Mouse (Mus musculus) brown adipose tissue, adult 24 weeks (tissue): ENCODE results near the gene Nemf. TPM values are rescaled to one million over a fixed set of nuclear protein-coding genes. Genes with fewer than 3 reads are reported as not detected.

Experiments used
- H3K27ac ChIP-seq: fragments of 200-500 bp; replicated peaks from 2 replicates; pipeline ENCODE4 v1.5.1; 2012; ENCODE audit warnings: low read depth, mild to moderate bottlenecking, low read length
- H3K4me1 ChIP-seq: fragments of 200-500 bp; 2 replicates; pipeline ENCODE4 v1.6.1; 2012; ENCODE audit warnings: low read length, mixed read lengths; ENCODE audit not compliant: control insufficient read depth, insufficient read depth, insufficient read length
- H3K4me3 ChIP-seq: fragments of 200-500 bp; 2 replicates; pipeline ENCODE4 v1.5.1; 2012; ENCODE audit warnings: low read depth, mild to moderate bottlenecking, low read length, moderate library complexity; ENCODE audit not compliant: insufficient read depth
- polyA plus RNA-seq: library from polyadenylated mRNA; stranded (reverse); fragments of >200 nt; gene quantifications from 2 replicates; pipeline ENCODE4 v1.2.4, GENCODE M21; 2012; ENCODE audit not compliant: missing spikeins, insufficient read depth, insufficient read length

Gene Nemf
- polyA plus RNA-seq, 1 experiment: 16.5 TPM

GRCm38 (mm10) chr12:69300391-69300790 is 56.6 kb downstream of the Nemf start:
- peaks cover 14% of the 10 kb centered on the region for H3K4me1 ChIP-seq
- H3K4me3 ChIP-seq: no peak overlapping the region
- H3K27ac ChIP-seq: no peak overlapping the region

GRCm38 (mm10) chr12:69299831-69300230 is 57.1 kb downstream of the Nemf start:
- Histone ChIP-seq H3K4me1 (peaks cover 14% of the 10 kb centered on the region), H3K27ac (no peak overlapping the region), H3K4me3 (no peak overlapping the region)

- Histone ChIP-seq H3K4me1 (peaks cover 14% of the 10 kb centered on the region), H3K27ac (0 out of 2 replicates have a peak overlapping the region, but pooled peaks have one; percentile 15), H3K4me3 (peak overlapping the region; percentile 4; the same call in 1 of the 2 replicates)
These were observed 57.7 kb downstream of the Nemf start for GRCm38 (mm10) chr12:69299231-69299630.

- Histone ChIP-seq H3K4me3 (no peak overlapping the region), H3K27ac (no peak overlapping the region), H3K4me1 (peaks cover 14% of the 10 kb centered on the region)
These were observed 58.7 kb downstream of the Nemf start for GRCm38 (mm10) chr12:69298281-69298680.

GRCm38 (mm10) chr12:69297411-69298150 is 59.4 kb downstream of the Nemf start:
- Histone ChIP-seq H3K4me1 (peaks cover 14% of the 10 kb centered on the region), H3K27ac (no peak overlapping the region; the same call in 1 of the 2 replicates), H3K4me3 (peak overlapping the region; percentile 96)

- Histone ChIP-seq H3K27ac (peak within 1 kb of the TSS; percentile 74), H3K4me3 (peak within 1 kb of the TSS; percentile 96), H3K4me1 (peaks cover 14% of the 10 kb centered on the region)
These were observed 60.2 kb downstream of the Nemf start, which contains the start of gene Klhdc2 for GRCm38 (mm10) chr12:69296511-69297410. Klhdc2 (plus strand) TSS chr12:69296681.

- no peak overlapping the region for H3K27ac ChIP-seq
- no peak overlapping the region for H3K4me3 ChIP-seq
- H3K4me1 ChIP-seq: peaks cover 14% of the 10 kb centered on the region
These were observed 61.3 kb downstream of the Nemf start for GRCm38 (mm10) chr12:69295651-69296050.

- Histone ChIP-seq H3K4me3 (no peak overlapping the region), H3K27ac (no peak overlapping the region), H3K4me1 (peaks cover 14% of the 10 kb centered on the region)
These were observed 62.0 kb downstream of the Nemf start for GRCm38 (mm10) chr12:69294936-69295335.

- Histone ChIP-seq H3K4me1 (peaks cover 8% of the 10 kb centered on the region), H3K4me3 (no peak overlapping the region), H3K27ac (no peak overlapping the region)
These were observed 63.1 kb downstream of the Nemf start for GRCm38 (mm10) chr12:69293815-69294214.

GRCm38 (mm10) chr12:69292401-69292800 is 64.6 kb downstream of the Nemf start:
- no peaks in the 10 kb centered on the region for H3K4me1 ChIP-seq
- H3K27ac ChIP-seq: no peak overlapping the region
- no peak overlapping the region for H3K4me3 ChIP-seq

GRCm38 (mm10) chr12:69288699-69289098 is 68.3 kb downstream of the Nemf start:
- H3K4me3 ChIP-seq: no peak overlapping the region
- H3K4me1 ChIP-seq: no peaks in the 10 kb centered on the region
- H3K27ac ChIP-seq: no peak overlapping the region

GRCm38 (mm10) chr12:69287535-69287934 is 69.4 kb downstream of the Nemf start:
- no peaks in the 10 kb centered on the region for H3K4me1 ChIP-seq
- no peak overlapping the region for H3K27ac ChIP-seq
- H3K4me3 ChIP-seq: no peak overlapping the region

GRCm38 (mm10) chr12:69283146-69283545 is 73.8 kb downstream of the Nemf start:
- no peaks in the 10 kb centered on the region for H3K4me1 ChIP-seq
- H3K4me3 ChIP-seq: no peak overlapping the region

GRCm38 (mm10) chr12:69280915-69281314 is 76.0 kb downstream of the Nemf start:
- H3K27ac ChIP-seq: no peak overlapping the region
- no peaks in the 10 kb centered on the region for H3K4me1 ChIP-seq
- H3K4me3 ChIP-seq: no peak overlapping the region

More at GRCm38 (mm10) chr12:69283146-69283545, 73.8 kb downstream of the Nemf start:
- no peak overlapping the region for H3K27ac ChIP-seq

GRCm38 (mm10) chr12:69279931-69280469 is 77.0 kb downstream of the Nemf start:
- Histone ChIP-seq H3K4me3 (no peak overlapping the region), H3K4me1 (no peaks in the 10 kb centered on the region), H3K27ac (no peak overlapping the region)
